Mouse (Mus musculus) bone marrow macrophage, adult 2 months (primary cell): ENCODE measurements around the gene Gm28510.
"Not testable (repeated sequence)": the region's sequence is repeated elsewhere in the genome, so short reads cannot be mapped to it uniquely, and the experiment has no call there.

ENCODE experiments used
- CTCF ChIP-seq: IDR thresholded peaks from 2 replicates; pipeline ENCODE4 v1.5.1; 2012; ENCODE audit warnings: low read depth, mild to moderate bottlenecking, low read length, moderate library complexity
- POLR2A ChIP-seq: IDR thresholded peaks from 2 replicates; pipeline ENCODE4 v1.6.1; 2012; ENCODE audit warnings: mild to moderate bottlenecking, low read depth, low read length, borderline replicate concordance

DNA sequence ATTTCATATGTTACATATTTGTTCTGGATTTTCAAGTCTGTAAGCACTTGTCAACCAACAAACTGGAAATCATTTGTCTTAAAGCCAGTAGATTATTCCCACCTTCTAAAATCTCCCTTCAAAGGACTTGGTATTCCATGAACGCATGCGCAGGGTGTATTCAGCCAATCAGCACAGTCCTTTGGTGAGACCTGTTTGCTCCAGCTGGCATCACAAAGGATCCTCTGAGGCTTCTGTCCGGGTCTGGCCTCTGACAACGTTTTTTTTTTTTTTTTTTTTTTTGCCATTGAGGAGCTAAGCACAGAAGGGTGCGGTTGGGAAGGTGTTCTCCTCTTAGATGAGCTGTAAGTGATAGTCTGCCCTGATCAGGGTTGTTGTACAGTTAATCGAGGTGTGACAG is at the start of gene Gm28510:
- TF ChIP-seq POLR2A, CTCF: not testable (repeated sequence)
